Mouse (Mus musculus) retina, adult 2 months (tissue): ENCODE data around the gene Slamf9.

Source experiments
- DNase-seq: peaks from one replicate; pipeline ENCODE4 v3.0.0-alpha.2; 2012; ENCODE audit warnings: low read depth, low spot score

The Slamf9 gene

GRCm38 (mm10) chr1:172475054-172475741 lies at the start of gene Slamf9:
Gene Slamf9 (plus strand): TSS chr1:172475358.
- no peak for DNase-seq

DNA sequence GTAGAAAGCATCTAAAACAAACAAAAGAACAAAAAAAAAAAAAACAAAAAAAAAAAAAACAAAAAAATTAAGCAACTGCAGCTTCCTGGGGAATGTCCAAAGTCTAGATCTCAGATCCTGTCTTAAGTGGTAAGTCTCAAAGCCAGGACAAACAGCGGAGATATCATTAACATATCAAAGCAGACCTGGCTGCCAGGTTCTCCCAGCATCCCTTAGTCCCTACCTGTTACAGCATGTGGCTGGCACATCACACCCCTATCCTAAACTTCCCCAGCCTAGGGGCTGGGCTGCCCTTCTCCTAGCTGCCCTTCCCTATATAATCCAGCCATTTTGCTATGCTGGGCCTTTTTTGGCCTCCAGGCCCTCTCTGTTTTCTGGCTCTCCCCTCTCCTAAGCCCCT lies 48.7 kb upstream of the Slamf9 start:
- no peak for DNase-seq

DNA sequence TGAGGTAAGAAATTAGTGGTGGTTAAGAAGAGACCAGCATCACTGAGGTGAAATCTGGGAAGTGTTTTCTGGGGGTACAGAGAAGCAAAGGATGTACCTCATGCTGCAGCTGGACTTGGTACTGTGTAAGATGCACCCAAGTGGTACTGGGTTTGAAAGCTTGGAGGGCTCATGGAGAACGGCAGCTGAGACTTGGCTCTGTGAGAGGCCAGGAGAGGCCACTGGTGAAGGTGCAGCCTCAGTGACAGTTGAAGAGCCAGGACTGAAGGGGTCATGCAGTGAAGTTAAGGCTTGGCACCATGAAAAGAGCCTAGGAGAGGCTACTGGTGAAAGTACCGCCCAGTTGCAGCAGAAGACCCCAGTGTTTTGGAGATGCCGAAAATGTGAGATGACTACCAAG lies 47.3 kb upstream of the Slamf9 start:
- no peak for DNase-seq

- DNase-seq, result no peak
Measured at GRCm38 (mm10) chr1:172428614-172429013, 46.5 kb upstream of the Slamf9 start.

- DNase-seq, result no peak
Measured at GRCm38 (mm10) chr1:172430731-172431220, 44.4 kb upstream of the Slamf9 start.

DNA sequence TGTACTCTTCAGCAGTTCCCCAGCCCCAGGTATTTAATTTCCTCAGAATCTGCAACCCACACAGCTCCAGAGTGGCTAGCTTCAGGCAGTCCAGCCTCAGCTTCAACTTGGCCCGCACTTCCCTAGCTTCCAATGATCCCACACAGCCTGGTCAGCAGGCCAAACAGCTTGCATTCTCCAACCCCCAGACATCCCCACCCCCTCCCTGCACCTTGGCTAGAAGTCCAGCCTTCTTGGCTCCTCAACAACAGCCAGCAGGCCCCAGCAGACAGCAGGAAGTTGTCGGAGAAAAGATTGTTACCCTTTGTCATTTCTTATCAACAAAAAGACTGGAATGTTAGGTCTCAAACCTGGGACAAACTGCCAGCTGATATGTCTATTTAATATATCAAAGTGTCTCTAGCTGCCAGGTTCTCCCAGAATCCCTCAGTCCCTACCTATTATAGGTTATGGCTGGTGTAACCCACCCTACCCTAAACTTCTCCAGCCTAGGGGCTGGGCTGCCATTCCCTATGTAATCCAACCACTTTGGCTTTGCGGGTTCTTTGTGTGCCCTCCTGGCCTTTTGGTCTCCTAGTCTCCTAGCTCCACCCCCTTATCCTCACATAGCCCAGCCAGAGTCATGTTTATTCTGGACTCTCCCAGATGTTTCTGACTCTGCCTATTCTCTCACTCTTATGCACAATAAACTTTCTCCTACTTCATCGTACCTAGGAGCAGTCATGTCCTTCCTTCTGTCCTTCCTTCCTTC lies 43.1 kb upstream of the Slamf9 start:
- DNase-seq, result no peak

DNA sequence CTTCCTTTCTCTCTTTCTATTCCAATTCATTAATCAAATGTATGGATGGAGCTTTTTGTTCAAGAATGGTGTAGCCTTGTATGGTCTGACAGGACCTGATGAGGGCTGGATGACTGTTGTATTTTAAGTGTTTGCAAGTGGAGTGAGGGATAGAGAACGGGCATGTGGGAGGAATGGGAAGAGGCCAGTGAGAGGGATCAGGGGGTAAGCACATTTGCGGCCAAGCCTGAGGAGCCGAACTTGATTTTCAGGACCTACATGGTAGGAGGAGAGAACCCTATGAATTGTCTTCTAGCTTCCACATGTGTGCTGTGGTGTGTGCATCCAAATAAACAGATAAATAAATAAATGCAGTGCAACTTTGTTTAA lies 42.6 kb upstream of the Slamf9 start:
- DNase-seq, result no peak

DNA sequence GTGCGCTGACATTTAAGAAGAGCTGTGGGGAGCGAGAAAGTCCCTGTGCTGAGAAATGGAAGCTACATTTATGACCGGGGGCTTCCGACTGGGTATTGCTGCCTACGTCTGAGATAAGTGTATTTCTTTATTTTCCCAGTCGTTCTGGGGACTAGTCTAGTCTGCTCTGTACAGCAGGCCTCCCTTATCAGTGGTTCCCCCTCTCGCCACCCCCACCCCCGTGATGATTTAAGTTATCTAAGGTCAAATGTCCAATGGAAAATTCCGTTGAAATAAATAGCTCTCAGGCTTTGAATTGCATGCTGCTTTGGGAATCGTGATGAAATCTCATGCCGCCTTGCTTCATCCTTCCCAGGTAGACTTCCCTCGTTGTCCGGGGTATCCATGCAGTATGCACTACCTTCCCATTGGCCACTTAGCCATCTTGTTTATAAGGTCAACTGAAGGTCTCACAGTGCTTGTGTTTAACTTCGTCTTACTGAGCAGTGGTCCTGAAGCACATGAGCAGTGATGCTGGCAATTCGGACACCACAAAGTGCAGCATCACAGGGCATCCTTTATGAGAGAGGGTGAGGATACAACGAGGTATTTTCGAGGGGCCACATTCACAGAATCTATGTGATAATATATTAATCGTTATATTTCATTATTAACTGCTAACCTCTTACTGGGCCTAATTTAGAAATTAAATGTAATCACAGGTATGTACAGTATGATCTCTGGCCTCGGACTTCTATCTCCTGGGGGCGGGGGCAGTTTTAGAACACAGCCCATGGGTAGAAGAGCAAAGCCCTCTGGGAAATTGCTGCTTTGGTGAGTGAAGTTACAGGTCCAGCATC lies 41.9 kb upstream of the Slamf9 start:
- DNase-seq, result no peak

GRCm38 (mm10) chr1:172433851-172434165 lies 41.4 kb upstream of the Slamf9 start:
- DNase-seq, result no peak

DNA sequence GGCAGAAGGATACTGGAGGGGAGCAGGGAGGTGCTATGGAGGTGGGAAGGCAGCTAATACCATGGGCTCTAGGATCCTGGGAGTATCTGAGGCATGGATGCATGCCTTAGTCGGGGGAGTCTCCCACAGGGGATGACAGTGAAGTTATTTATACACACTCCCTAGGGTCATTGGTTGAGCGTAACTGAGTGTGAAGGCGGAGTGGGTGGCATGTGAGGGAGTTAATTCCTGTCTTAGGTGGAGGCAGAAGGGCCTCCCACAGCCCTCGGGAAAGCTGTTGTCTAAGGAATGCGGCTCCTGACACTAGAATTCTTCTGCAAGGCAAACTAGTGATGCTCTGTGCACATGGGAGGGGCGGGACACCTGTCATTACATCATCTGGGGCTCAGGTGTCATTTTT lies 38.4 kb upstream of the Slamf9 start:
- DNase-seq, result no peak

DNA sequence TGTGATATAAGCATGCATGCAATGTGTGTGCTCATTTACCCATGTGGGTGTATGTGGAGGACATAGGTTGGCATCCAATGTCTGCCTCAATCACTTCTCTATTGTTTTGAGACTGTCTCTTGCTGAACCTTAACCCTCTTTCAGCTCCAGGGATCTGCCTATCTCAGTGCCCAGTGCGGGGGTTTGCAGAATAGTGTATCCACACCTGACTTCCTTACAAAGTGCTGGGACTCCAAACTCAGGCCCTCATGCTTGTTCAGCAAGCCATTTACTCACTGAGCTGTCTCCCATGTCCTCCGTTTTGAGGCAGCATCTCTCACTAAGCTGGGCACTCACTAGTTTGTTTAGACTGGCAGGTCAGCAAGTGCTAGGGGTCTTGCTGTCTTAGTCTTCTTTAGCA lies 36.5 kb upstream of the Slamf9 start:
- no peak for DNase-seq

DNA sequence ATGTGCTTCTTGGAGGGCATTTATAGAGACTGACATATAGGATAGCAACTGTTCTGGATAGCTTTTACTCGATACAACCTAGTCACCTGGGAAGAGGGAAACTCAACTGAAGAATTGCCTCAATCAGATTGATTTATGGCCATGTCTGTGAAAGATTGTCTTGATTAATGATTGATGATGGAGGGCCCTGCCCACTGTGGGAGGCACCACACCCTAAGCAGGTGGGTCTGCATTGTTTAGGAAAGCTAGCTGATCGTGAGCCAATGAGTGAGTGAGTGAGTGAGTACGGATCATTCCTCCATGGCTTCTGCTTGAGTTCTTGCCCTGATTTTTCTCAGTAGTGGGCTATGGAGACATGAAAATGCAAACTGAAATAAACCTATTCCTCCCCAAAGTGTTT lies 34.6 kb upstream of the Slamf9 start:
- no peak for DNase-seq

DNA sequence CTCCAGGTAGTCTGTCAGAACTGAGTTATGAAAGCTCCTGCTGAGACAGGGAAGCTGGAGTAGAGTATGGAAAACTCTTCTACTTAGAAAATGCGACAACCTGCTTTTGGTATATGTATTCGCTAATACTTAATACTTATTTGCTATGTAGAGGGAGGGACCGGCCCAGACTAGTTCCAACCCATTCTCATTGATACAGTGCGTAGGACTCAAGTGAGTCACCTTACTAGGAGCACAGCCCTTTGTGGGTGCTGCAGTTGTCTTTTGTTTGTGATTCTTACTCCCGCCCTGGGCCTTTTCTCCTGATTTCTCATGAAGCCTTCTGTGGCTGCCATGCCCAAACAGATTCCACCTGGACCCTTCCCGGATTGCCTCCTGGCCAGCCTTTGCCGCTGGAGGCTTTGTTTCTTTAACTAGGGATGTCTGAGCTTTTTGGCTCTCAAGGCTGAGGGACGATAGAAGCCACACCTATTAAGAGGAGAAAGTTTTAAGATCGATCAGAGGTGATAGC lies 33.2 kb upstream of the Slamf9 start:
- DNase-seq, result no peak

GRCm38 (mm10) chr1:172450226-172450625 lies 24.9 kb upstream of the Slamf9 start:
- no peak for DNase-seq

DNA sequence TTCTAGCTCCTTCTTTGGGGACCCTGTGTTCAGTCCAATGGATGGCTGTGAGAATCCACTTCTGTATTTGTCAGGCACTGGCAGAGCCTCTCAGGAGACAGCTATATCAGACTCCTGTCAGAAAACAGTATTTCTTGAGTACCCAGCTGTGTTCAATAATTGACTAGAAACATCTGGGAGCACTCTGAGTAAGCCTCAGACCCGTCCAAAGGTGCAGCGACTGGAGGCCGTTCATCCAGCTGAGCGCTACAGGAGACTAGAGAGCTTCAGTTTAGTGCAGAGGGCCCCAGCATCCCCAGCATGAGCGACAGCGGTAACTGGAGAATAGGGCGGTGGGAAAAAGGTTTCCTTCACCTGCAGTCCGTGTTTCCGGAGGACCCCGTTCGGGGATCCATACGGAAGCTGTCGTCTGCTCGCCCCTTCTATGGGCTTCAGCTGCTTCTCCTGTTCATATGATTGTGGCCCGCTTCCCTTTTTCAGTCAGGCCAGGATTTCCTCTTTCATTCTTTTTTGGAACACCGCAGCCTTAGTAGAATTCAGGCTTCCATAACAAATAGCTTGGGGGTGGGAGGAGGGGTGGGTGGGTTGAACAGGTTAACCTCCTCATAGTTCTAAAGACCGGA lies 24.2 kb upstream of the Slamf9 start:
- no peak for DNase-seq

DNA sequence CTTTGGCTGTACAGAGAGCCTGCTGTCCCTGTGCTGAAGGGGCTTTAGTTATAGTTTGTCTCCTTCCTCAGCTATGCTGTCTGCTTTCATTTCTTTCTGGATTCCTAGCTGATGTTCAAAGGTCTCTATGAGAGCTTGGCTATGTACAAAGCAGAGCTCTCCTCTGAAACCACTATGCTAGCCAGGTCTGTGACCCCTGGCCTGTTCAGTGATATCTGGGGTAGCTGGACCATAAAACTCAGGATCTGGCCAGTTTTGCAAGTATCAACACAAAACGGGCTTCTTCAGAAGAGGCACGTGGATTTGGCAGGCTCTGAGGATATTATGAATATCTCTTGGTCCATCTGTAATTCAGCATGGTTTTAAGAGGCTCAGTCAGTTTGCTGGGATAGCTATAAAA lies 22.2 kb upstream of the Slamf9 start:
- no peak for DNase-seq

DNA sequence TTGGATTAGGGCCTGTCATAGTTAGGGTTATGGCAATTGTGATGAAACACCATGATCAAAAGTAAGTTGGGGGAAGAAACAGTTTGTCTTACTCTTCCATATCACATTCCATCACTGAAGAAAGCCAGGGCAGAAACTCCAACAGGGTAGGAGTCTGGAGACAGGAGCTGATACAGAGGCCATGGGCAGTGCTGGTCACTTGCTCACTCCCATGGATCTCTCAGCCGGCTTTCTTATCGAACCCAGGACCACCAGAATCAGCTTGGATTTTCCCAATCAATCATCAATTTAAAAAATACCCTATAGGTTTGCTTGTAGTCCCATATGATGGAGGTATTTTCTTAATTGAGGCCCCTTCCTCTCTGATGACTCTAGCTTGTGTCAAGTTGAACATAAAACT lies 21.3 kb upstream of the Slamf9 start:
- no peak for DNase-seq

DNA sequence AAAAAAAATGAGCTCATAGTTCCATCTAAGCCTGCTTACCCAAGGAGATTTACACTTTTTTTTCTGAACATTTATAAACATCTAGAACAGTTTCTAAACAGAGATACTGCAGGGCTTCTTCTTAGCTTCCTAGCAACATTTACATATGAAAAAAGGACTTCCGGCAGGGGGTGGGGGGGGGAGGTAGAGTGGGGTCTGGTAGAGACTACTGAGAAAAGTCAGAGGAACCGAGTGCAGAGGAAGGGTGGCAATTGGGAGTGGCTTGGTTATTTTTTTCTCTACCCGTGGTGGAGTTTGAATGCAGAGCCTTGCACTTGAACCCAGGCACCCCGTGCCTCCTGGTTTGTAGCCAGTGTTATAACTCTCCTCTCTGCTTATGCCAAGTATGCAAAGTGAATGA lies 19.7 kb upstream of the Slamf9 start:
- no peak for DNase-seq

DNA sequence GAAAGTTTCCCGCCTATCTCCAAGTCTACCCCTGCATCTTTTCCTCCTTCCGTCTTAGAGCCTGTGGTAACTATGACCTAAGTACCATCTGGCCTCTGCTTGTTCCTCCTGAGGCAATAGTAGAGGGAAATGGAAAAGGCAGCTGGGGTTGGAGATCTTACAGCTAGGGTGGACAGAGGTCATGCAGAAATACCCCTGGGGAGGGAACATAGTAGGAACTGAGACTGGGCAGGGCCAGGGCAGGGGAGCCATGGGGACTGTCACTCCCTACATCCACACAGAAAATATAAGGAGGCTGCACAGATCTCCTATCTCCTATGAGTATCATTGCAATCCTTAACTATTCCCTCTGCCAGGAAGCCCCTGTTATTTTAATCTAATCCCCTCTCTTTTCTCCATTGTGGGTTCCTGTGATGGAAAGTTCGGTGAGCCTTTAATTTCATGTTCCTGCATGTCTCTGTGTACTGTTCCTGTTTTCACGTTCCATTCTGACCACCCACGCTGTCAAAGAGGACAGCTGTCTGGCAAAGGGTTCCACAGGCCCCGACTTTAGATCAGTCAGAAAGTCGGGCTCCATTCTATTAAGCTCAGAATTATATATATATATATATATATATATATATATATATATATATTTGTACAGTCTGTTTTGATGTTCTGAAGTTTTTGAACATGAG lies 19.0 kb upstream of the Slamf9 start:
- DNase-seq, result no peak

DNA sequence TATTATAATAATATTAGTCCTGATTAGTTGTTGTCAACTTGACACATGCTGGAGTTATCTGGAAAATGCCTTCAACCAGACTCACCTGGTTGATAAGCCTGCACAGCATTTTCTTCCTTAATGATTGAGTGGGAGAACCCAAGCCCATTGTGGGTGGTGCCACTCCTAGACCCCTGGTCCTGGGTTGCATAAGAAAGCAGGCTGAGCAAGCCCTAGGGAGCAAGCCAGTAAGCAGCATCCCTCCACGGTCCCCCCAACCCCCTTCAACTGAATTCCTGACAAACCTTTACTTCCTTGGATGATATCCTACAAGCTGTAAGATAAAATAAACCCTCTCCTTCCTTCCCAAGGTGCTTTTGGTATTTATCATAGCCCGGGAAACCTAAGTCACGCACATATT lies 18.0 kb upstream of the Slamf9 start:
- DNase-seq, result no peak

DNA sequence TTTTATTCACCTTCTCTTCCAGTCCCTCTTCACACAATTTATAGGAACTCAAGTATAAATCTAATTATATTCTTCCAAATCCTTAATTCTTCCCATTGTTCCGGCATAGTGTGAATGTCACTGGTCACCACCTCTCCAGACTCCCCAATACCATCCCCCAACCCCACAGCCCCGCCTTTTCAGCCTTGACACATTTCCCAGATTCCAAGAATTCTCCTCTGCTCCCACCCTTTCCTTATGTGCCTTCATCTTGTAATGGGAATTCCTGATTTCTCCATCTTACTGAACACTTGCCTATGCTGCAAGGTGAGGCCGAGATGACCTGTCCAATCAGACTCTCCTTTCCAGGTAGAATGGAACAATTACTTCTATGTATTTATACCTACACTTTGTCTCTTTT lies 17.1 kb upstream of the Slamf9 start:
- DNase-seq, result no peak
